In genomic region chr7:3317704-3318103, GRCm38 (mm10) we compare ENCODE assay signal across 29 mouse cellular contexts. TPM values are rescaled to one million over a fixed set of nuclear protein-coding genes. Genes with fewer than 3 reads are reported as not detected.
"Had no signal": no experiment of that assay in that cellular context is flagged by ENCODE, and none has a peak within 500 bp of the region (broad histone marks: within the 10 kb centered on the region; RNA-seq: fewer than 3 reads in every experiment).

No protein-coding gene starts in this region.

- H3K4me1 ChIP-seq: embryonic facial prominence, embryonic 13.5 days; embryonic facial prominence, embryonic 15.5 days; forebrain, embryonic 12.5 days; forebrain, embryonic 13.5 days; forebrain, embryonic 15.5 days had no signal

- H3K36me3 ChIP-seq: embryonic facial prominence, embryonic 10.5 days; embryonic facial prominence, embryonic 12.5 days; embryonic facial prominence, embryonic 13.5 days; embryonic facial prominence, embryonic 15.5 days; forebrain, embryonic 10.5 days; forebrain, embryonic 12.5 days; forebrain, embryonic 15.5 days had no signal

- H3K4me3 ChIP-seq: embryonic facial prominence, embryonic 10.5 days; embryonic facial prominence, embryonic 12.5 days; embryonic facial prominence, embryonic 13.5 days; embryonic facial prominence, embryonic 15.5 days; erythroblast, embryonic 14.5 days; forebrain, embryonic 10.5 days; forebrain, embryonic 12.5 days; forebrain, embryonic 13.5 days; forebrain, embryonic 15.5 days; gastrocnemius, adult 2 months; heart, adult 2 months had no signal

- DNase-seq: cerebellum, adult 2 months; cerebellum, adult 8-10 months; cerebellum, adult 9-10 months; cerebellum, adult 9-11 months; cerebellum, postnatal 10 days; cerebellum, postnatal 14 days; cerebellum, postnatal 25 days; cerebellum, postnatal 36 days; forebrain, postnatal 0 days; gastrocnemius, adult 2 months; gastrocnemius, postnatal 10 days; gastrocnemius, postnatal 14 days; gastrocnemius, postnatal 25 days; gastrocnemius, postnatal 36 days; heart, adult 18-20 months; heart, adult 2 months had no signal

- H3K9me3 ChIP-seq: embryonic facial prominence, embryonic 10.5 days; embryonic facial prominence, embryonic 12.5 days; embryonic facial prominence, embryonic 13.5 days; embryonic facial prominence, embryonic 15.5 days; forebrain, embryonic 10.5 days; forebrain, embryonic 12.5 days; forebrain, embryonic 13.5 days; forebrain, embryonic 15.5 days had no signal

- H3K9ac ChIP-seq: embryonic facial prominence, embryonic 12.5 days; embryonic facial prominence, embryonic 13.5 days; embryonic facial prominence, embryonic 15.5 days; forebrain, embryonic 12.5 days; forebrain, embryonic 13.5 days; forebrain, embryonic 15.5 days; forebrain, postnatal 0 days had no signal

- H3K27me3 ChIP-seq: embryonic facial prominence, embryonic 12.5 days; embryonic facial prominence, embryonic 13.5 days; embryonic facial prominence, embryonic 15.5 days; forebrain, embryonic 12.5 days; forebrain, embryonic 13.5 days; forebrain, embryonic 15.5 days had no signal

- H3K4me2 ChIP-seq: embryonic facial prominence, embryonic 12.5 days; embryonic facial prominence, embryonic 13.5 days; embryonic facial prominence, embryonic 15.5 days; forebrain, embryonic 12.5 days; forebrain, embryonic 13.5 days; forebrain, embryonic 15.5 days had no signal

- H3K27ac ChIP-seq: embryonic facial prominence, embryonic 10.5 days; embryonic facial prominence, embryonic 12.5 days; embryonic facial prominence, embryonic 13.5 days; embryonic facial prominence, embryonic 15.5 days; forebrain, embryonic 10.5 days; forebrain, embryonic 12.5 days; forebrain, embryonic 13.5 days; forebrain, embryonic 15.5 days; gastrocnemius, adult 2 months; heart, adult 2 months had no signal

- ATAC-seq: forebrain, embryonic 13.5 days; forebrain, embryonic 14.5 days; forebrain, embryonic 15.5 days; forebrain, embryonic 16.5 days; forebrain, postnatal 0 days had no signal

RNA-seq across cellular contexts. Expression of gene Cacng7, which starts 15.1 kb away (rescaled TPM):
- total RNA-seq: common myeloid progenitor, adult 5-6 weeks; granulocyte monocyte progenitor cell, adult 5-6 weeks had no signal
- polyA plus RNA-seq: erythroblast, embryonic 14.5 days had no signal

RNA-seq across cellular contexts. Expression of gene Prkcg, which starts 28.7 kb away (rescaled TPM):
- total RNA-seq: common myeloid progenitor, adult 5-6 weeks; granulocyte monocyte progenitor cell, adult 5-6 weeks had no signal
- polyA plus RNA-seq: erythroblast, embryonic 14.5 days had no signal

RNA-seq across cellular contexts. Expression of gene Myadm, which starts 28.8 kb away (rescaled TPM):
- polyA plus RNA-seq: erythroblast, embryonic 14.5 days had no signal
